Mouse (Mus musculus) myocyte (in vitro differentiated cells): ENCODE data around the gene Ddx39.

Experiments
- E2F4 ChIP-seq: IDR thresholded peaks from one replicate; pipeline ENCODE4 v1.6.1; 2011; ENCODE audit warnings: mild to moderate bottlenecking, control low read depth, moderate library complexity; ENCODE audit not compliant: insufficient read depth
- MAX ChIP-seq: IDR thresholded peaks from one replicate; pipeline ENCODE4 v1.6.1; 2011; ENCODE audit warnings: low read depth, mild to moderate bottlenecking, control low read depth
- MYOD1 ChIP-seq, 3 experiments: IDR thresholded peaks; one replicate each; pipeline ENCODE4 v1.6.1; 2011; ENCODE audit warnings: control low read depth in 2 of 3, low read depth in 2 of 3, mild to moderate bottlenecking in 2 of 3, moderate library complexity in 1 of 3; ENCODE audit not compliant: insufficient read length in 2 of 3, control insufficient read depth in 1 of 3
- MYOG ChIP-seq, 3 experiments: IDR thresholded peaks; one replicate each; pipeline ENCODE4 v1.6.1; 2011; ENCODE audit warnings: control low read depth in 2 of 3, low read depth in 2 of 3, mild to moderate bottlenecking in 2 of 3; ENCODE audit not compliant: insufficient read length in 2 of 3, control insufficient read depth in 1 of 3, insufficient read depth in 1 of 3
- POLR2A ChIP-seq: IDR thresholded peaks from one replicate; pipeline ENCODE4 v1.6.1; 2011; ENCODE audit warnings: low read depth, mild to moderate bottlenecking, control low read depth, moderate library complexity; ENCODE audit not compliant: insufficient read length
- POLR2AphosphoS2 ChIP-seq: IDR thresholded peaks from one replicate; pipeline ENCODE4 v1.6.1; 2011; ENCODE audit warnings: low read depth, control low read depth; ENCODE audit not compliant: insufficient read length
- REST ChIP-seq: IDR thresholded peaks from one replicate; pipeline ENCODE4 v1.6.1; 2011; ENCODE audit warnings: mild to moderate bottlenecking, control low read depth, moderate library complexity; ENCODE audit not compliant: insufficient read depth, insufficient read length
- SRF ChIP-seq: IDR thresholded peaks from one replicate; pipeline ENCODE4 v1.6.1; 2011; ENCODE audit warnings: low read depth; ENCODE audit not compliant: control insufficient read depth, insufficient read length
- TCF3 ChIP-seq: IDR thresholded peaks from one replicate; pipeline ENCODE4 v1.6.1; 2011; ENCODE audit warnings: low read depth, control low read depth; ENCODE audit not compliant: insufficient read length
- USF1 ChIP-seq: IDR thresholded peaks from one replicate; pipeline ENCODE4 v1.6.1; 2011; ENCODE audit warnings: low read depth, mild to moderate bottlenecking, control low read depth, moderate library complexity

- peak; percentile 32 to 43 (median 42) for TF ChIP-seq MYOG (IDR thresholded peaks at IDR 0.05; ENCODE audit: control insufficient read depth in 1 of 3, insufficient read depth in 1 of 3, insufficient read length in 2 of 3, low read depth in 2 of 3)
- TF ChIP-seq MAX = no peak
- no peak for TF ChIP-seq E2F4
- TF ChIP-seq POLR2A = no peak
- TF ChIP-seq REST = no peak
- TF ChIP-seq USF1 = no peak
- no peak for TF ChIP-seq TCF3
- no peak for TF ChIP-seq SRF
- TF ChIP-seq MYOD1 (IDR thresholded peaks at IDR 0.05; ENCODE audit: control insufficient read depth in 1 of 3, insufficient read length in 2 of 3, low read depth in 2 of 3) = peak in 2 of 3 experiments; percentile 0 to 32
- TF ChIP-seq POLR2AphosphoS2 = no peak
These were observed 32.8 kb downstream of the Ddx39 start for GRCm38 (mm10) chr8:83747661-83748346.
